Comparison of ENCODE assay signal across 14 mouse cellular contexts in genomic region chr9:23300376-23300775, GRCm38 (mm10).
DNase-seq lines count a peak whose midpoint lies in the region; ATAC-seq lines count a peak whose summit lies in the region.
"Had no signal": no experiment of that assay in that cellular context is flagged by ENCODE, and none has a peak within 500 bp of the region (broad histone marks: within the 10 kb centered on the region; RNA-seq: fewer than 3 reads in every experiment).

No protein-coding gene starts in this region.

- no peak for ATAC-seq in granulocyte monocyte progenitor cell, adult 5-6 weeks (replicated peaks; ENCODE audit: poor library complexity, severe bottlenecking)
- ATAC-seq: midbrain, embryonic 13.5 days had no signal

- peak; percentile 44 for DNase-seq in gastrocnemius, adult 18-20 months (ENCODE audit: low spot score)
- no peak for DNase-seq in gastrocnemius, postnatal 14 days
- peak; percentile 68 for DNase-seq in cerebellum, adult 9-10 months
- DNase-seq in heart, adult 9 months (ENCODE audit: low spot score in 2 of 2) = peak; percentile 65 to 67
- peak; percentile 21 for DNase-seq in heart, postnatal 4 days
- DNase-seq in embryo, embryonic 11 days = no peak
- no peak for DNase-seq in urinary bladder, postnatal 36 days (ENCODE audit: low spot score in 2 of 2)
- DNase-seq: adrenal gland, postnatal 10 days; kidney, adult 11 months; kidney, postnatal 36 days; lung, postnatal 36 days; right cerebral cortex, postnatal 25 days had no signal

- intact Hi-C loops in gastrocnemius, postnatal 14 days (cut with DNase I; ENCODE audit: low total_unique reads) = no loop called here

Comparison
In these comparisons a context has a peak if more than half of its experiments do, and no peak if none do; other contexts are left out.
1. DNase-seq: peak in gastrocnemius, adult 18-20 months (single experiment), cerebellum, adult 9-10 months (single experiment), heart, adult 9 months (2 of 2) and heart, postnatal 4 days (single experiment); none in gastrocnemius, postnatal 14 days (single experiment), embryo, embryonic 11 days (single experiment) and urinary bladder, postnatal 36 days (0 of 2).